Mouse (Mus musculus): ENCODE measurements around the gene Nell2.

DNA sequence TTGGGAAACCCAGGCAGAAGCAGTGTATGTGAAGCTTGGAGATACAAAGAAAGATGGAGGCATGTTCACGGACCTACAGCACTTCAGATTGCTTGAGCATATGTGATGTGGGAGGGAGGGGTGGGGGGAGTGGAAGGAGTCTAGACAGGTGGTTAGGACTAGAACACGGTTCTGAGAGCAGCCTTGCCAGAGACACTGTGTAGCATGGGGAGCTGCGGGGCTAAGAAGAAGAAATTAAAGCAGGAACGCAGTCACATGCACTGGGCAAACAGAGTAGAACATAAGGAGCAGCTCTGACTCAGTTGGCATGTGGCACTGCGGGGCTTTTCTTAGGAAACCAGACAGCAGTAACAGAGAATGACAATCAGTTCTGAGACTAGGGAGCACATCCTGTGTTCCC, 40.4 kb downstream of the Nell2 start:
- TF ChIP-seq CTCF (IDR thresholded peaks at IDR 0.05; ENCODE audit: extremely low read depth, insufficient read depth, insufficient read length, insufficient replicate concordance) = no peak
- TF ChIP-seq POLR2A (IDR thresholded peaks at IDR 0.05; ENCODE audit: low read depth, low read length) = no peak
